Mouse (Mus musculus) megakaryocyte, embryonic 14.5 days (primary cell): ENCODE data around the gene Shld2.

Experiments
- FLI1 ChIP-seq: IDR thresholded peaks from 2 replicates; pipeline ENCODE4 v1.6.1; 2012; ENCODE audit warnings: low read length, inconsistent platforms, mixed read lengths
- GATA1 ChIP-seq: IDR thresholded peaks from 3 replicates; pipeline ENCODE4 v1.6.1; 2012; ENCODE audit warnings: mixed read lengths, low read length, inconsistent platforms, borderline replicate concordance

GRCm38 (mm10) chr14:34290229-34290628, 20.1 kb downstream of the Shld2 start:
- TF ChIP-seq FLI1: no peak
- TF ChIP-seq GATA1: no peak
